Mouse (Mus musculus) liver, adult 2 months (tissue): Measurements from ENCODE around the gene Ak1.
A peak's percentile ranks its signal among the peaks of the same experiment; 100 is the strongest.

Source experiments
- CTCF ChIP-seq: fragments of 200-500 bp; IDR thresholded peaks from 2 replicates; pipeline ENCODE4 v1.5.1; 2011; ENCODE audit warnings: low read depth, low read length, control low read depth
- POLR2A ChIP-seq: fragments of 200-500 bp; IDR thresholded peaks from 2 replicates; pipeline ENCODE4 v1.6.1; 2011; ENCODE audit warnings: low read length, control low read depth; ENCODE audit not compliant: insufficient read depth; ENCODE audit errors: extremely low read depth

- TF ChIP-seq POLR2A: 0 out of 2 replicates have a peak, but pooled peaks have one; percentile 15
- TF ChIP-seq CTCF: no peak
Measured at GRCm38 (mm10) chr2:32610610-32611229, 10.8 kb upstream of the Ak1 start.
